Mouse (Mus musculus): ENCODE results near the gene Hspb9.

Hspb9 gene

DNA sequence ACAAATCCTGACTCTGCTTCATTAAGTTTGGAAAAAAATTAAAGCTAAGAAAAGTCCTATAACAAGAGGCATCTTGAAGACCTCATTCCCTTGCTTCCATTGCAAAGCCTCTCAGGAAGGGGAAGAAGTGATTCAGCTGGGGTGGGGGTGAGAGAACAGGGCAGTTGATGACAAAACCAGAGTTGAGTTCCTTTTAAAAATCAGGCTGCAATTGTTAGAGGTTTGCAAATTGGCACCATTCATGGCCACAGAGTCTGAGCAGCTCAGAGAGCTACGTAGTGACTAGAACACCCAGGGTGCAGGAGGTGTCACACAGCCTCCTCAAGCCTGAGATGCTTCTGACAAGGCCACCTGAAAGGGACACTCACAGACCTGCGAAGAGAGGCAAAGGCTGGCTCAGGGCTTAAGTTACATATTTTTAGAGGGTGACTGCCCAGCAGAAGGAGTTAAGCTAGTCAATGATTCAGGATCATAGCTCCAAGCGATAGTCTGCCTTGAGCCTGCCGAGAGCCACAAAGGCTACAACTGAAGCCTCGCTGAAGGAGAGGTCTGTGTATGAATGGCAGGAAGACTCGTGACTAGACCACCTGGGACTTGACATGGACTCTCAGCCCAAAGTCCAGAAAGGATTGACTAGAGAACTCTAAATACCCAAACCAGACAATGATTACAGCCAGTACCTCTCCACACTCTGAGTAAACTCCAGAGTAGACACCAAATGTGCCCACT, 17.0 kb downstream of the Hspb9 start:
- DNase-seq (ENCODE audit: low spot score in 2 of 2) = no peak

DNA sequence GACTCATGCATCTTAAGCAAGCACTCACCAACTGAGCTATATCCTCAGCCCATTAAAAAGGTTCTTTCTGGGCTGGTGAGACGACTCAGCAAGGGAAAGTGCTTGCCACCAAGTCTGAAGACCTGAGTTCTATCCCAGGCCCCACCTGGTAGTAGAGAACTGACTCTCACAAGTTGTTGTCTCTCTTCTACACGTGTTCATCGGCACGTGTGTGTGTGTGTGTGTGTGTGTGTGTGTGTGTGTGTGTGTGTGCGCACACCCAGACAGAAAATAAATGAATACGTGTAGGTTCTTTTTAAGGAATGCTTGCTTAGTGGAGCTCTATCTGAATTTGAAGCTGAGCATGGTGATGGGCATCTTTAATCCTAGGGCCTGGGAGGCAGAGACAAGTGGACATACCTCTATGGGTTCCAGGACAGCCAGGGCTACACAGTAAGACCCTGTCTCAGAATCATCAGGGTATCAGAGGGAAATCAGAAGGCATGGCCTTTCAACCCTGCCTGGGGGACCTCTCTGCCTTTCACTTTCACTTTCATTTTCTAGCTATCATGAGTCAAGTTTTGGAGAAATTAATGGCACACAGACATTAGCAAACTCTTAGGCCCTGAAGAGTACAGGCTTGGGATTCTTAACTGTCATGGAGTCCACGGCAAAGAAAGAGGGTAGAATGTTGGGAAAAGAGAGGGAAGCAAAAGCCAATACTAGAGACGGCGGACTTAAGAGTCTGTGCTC, 21.6 kb downstream of the Hspb9 start:
- DNase-seq (ENCODE audit: low spot score in 2 of 2) = no peak

DNA sequence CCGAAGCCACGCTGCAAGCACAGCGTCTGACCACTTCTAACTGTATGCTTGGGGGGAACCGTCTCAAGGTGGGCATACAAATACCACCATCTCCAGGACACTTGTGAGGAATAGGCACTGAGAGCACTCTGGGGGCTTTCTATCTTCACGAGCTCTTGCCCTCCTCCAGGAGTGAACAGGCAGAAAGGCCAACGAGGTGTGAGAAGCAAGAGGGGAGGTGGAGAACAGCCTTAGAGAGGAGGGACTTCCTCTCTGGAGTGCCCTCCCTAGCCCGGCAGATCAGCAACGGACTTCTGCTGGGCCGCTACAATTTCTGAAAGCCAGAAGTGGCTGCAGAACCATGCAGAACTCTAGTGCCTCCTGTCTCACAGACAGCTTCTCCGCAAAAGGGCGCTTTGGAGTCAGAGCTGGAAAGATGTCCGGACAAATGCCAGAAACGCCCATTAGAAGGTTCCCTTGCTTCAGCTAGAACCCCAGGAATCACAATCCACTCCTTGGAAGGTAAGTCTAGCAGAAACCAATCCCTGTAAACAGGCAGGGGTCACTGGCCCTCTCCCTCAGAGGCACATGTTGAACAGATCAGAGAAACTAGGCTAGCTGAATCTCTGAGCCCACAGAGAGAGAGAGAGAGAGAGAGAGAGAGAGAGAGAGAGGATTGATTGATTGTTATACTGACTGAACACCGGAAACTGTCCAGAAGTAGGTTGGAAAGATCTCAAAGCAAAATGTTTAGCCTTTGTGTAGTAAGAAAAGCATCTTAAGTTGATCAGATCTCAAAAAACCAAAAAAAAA, 22.5 kb downstream of the Hspb9 start:
- no peak for DNase-seq (ENCODE audit: low spot score in 2 of 2)

DNA sequence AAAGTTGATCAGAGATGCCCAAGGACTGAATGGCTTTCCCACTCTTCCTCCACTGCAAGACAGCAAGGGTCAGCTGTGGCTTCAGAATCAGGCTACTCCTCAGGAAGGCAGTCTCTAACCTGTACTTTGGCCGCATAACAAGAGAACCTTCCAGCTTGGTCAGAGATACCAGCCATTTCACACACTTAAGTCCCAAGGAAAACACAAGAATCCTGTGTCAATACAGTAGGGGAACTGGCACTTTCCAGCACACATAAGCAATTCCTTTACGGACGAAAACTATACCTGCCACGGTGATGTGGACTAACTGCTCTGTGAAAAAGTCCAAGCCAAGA, 23.1 kb downstream of the Hspb9 start:
- DNase-seq (ENCODE audit: low spot score in 2 of 2) = no peak

DNA sequence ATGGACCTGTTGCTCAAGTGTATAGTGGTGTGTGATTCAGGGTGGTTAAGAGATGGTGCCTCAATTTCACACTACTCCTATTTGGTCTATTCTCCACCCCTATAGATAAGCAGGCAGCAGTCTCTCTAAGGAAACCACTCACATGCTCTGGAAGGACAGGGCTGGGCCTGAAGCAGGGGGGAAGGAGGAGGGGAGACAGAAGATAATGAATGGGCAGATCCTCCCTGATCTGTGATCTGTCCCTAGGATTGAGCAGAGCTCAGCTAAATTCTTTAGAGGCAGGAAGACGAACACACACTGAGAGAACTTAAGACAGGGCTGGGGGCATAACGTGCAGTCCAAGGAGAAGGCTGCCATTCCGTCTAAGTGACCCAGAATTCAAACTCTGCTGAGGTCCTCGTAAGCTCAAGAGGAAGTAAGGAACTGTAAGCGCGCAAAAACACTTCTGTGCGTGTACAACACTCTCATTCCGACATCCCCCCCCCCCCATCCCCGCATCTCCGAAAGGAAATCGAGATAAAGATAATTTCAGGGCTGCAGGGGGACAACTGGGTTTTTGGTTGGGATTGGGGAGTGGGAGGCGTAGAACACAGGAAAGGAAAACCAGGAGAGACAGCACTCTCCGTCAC, 23.6 kb downstream of the Hspb9 start:
- DNase-seq (ENCODE audit: low spot score in 2 of 2) = no peak

DNA sequence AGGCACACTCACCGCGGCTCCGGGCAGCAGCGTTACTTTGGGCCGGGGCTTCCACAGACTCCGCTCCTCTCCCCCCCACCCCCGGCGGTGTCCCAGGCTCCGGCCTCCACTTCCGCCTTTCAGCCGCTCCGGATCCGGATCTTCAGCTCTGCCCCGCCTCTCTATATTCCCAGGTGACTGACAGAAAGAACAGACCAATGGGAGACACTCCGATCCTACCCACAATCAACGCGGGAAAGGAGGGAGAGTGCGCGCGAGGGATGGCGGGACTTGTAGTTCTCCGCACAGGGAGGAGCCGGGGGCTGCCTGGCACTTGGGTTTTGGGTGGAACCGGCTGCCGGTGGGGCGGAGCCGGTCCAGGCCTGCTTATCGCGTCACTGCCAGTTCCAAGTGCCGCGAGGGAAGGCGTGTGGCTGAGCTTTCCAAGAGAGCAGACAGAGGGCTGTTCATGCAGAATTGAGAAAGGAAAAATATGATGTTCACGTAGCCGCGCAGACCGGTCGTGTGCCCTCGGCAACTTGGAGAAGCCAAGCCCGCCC, 24.5 kb downstream of the Hspb9 start, which contains the start of gene Rab5c:
TSS of gene Rab5c (minus strand) at position 150 of the 539 bp plus-strand sequence.
- DNase-seq (ENCODE audit: low spot score in 2 of 2) = peak; percentile 94 to 97

DNA sequence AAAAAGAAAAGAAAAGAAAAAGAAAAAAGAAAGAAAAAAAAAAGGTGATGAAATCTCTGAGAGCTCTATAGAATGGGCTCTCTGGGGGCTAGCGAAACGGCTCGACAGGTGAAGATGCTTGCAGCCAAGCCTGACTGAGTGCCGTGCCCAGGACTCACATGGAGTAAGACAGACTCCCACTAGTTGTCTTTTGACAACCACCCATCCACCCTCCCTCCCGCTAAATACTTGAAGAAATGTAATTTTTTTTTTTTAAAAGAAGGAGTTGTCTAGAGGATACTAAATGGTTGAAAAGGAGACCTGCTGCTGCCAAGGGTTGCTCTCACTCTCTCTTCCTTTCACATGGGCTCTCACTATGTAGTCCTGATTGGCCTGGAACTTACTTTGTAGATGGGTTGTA, 25.1 kb downstream of the Hspb9 start:
- no peak for DNase-seq (ENCODE audit: low spot score in 2 of 2)

DNA sequence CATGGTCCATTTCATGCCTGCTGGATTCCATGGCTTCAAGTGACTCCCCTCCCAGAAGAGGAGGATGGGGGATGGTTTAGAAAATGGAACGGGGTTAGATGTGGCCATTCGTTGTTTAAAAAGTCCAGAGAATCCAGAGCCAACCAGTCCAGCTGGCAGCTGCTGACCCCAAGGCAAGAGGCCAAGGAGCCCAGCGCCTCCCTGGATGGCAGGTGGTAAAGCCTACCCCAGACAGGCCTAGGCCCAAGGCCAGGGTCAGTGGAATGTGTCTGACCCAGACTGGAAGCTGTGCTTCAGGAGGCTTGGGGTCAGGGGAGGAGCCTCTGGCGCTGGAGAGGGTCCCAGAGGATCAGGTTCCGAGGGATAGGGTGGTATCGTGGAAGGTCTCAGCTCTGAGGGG, 27.7 kb downstream of the Hspb9 start:
- no peak for DNase-seq (ENCODE audit: low spot score in 2 of 2)

DNA sequence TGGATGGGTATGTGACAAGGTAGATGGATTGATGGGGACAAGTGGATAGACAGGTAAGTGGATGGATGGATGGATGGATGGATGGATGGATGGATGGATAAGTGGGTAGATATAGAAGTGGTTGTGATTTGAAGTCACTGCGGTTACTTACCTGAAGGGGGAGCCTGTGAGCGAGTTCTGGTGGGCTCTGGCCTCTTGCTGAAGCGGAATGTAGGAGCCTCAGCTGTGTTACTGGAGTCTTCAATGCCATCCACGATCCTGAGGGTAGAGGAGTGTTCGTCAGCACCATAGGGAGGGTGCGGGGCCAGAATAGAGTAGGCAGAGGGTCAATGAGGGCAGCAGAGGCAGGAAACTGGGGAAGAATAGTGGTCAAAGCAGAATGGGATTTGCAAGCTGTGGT, 31.4 kb downstream of the Hspb9 start:
- DNase-seq (ENCODE audit: low spot score in 2 of 2) = peak in 1 of 2 experiments; percentile 45

DNA sequence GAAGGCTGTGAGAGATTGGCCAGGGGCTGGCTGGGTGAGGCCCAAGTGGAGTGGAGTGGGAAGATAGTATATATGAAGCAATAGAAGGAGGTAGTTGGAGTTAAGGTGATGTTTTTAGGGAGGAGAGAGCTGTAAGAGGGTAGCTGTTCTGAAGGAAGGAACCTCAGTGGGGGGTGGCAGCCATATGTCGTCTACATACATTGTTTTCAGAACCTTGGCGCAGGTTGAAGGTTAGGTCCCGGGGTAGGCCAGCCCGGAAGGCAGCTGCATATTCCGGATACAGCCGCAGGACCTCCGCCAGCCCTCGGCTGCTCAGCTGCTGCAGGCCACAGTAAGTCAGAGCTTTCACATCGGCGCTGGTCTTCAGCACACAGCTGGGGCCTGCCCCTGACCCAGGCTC, 32.9 kb downstream of the Hspb9 start:
- DNase-seq (ENCODE audit: low spot score in 2 of 2) = no peak

DNA sequence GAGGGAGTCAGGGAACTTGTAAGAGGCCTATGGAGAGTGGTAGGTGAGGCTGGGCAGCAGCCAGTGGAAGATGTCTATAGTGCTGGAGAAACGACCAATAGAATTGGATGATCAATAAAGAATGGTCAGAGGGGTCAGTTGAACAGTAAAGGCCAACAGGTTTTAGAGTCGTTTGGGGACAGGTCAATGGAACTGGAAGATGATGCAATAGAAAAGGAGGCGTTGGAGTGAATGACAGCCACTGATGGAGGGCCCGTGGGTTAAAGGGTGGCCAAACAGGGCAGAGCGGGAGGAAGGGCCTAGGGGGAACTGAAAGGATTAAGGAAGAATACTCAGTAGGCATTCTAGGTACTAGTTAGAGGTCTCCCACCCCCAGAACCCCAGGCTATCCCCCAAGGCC, 33.5 kb downstream of the Hspb9 start:
- DNase-seq (ENCODE audit: low spot score in 2 of 2) = no peak

DNA sequence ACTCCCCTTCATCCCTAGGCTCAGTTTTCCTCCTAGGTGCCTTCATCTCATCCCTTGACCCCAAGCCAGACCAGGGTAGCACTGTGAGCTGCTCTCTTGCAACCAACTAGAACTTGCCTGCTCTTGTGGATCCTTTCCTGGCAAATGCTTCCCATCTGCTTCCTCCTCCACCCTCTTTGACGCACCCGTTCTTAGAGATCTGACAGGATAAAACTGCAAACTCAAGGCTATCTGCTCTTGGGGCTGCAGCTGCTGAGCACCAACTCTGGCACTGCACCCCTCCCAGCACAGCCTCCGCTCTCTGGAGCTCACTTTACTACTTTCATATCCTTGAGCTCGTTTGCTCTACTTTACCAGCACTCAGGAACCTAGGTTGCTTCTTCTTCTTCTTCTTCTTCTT, 35.0 kb downstream of the Hspb9 start:
- DNase-seq (ENCODE audit: low spot score in 2 of 2) = no peak

DNA sequence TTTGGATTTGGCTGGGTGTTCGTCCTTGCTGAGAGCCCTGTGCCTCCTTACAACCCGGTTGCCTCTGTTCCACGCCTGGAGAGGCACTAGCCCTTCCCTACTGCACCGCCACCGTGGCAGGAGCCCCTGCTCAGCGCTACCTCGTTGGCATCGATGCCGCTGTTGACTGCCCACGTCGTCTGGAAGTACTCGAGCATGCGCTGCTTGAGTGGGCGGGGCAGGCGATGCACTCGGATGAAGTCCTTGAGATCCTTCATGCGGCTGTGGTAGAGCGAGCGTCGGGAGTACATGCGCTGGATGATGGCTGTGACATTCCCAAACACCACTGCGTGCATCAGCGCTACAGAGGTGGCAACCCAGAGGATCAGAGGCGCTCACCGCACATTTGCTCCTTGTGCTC, 35.8 kb downstream of the Hspb9 start:
- DNase-seq (ENCODE audit: low spot score in 2 of 2) = no peak

DNA sequence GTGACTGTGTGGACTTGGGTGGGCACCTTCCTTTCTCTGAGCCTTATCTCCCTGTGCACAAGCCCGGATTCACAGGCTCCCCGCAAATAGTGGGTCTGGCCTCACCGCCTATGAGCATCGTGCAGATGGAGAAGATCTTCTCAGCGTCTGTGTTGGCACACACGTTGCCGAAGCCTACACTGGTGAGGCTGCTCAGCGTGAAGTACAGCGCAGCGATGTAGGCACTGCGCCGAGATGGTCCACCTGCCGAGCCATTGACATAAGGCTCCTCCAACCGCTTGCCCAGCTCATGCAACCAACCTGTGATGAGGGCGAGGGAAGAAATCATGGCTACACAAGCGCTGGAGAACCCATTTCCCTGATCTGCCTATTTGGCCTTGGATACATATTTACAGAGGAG, 36.5 kb downstream of the Hspb9 start:
- no peak for DNase-seq (ENCODE audit: low spot score in 2 of 2)

DNA sequence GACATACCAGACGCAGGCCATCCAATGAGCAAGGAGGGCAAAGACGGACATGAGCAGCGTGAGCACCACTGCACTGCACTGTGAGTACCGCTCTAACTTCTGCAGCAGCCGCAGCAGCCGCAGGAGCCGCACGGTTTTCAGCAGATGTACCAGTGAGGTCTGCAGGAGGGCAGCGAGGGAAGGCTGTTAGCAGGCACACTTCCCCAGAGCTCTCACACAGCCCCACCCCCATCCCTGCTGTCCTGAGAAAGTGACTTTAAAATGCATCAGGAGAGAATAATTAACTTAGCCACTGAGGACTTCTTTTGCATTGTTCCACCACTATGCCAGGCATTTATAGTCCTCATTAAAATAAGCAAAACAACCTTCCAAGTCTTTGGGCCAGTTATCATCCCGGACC, 38.6 kb downstream of the Hspb9 start:
- no peak for DNase-seq (ENCODE audit: low spot score in 2 of 2)

DNA sequence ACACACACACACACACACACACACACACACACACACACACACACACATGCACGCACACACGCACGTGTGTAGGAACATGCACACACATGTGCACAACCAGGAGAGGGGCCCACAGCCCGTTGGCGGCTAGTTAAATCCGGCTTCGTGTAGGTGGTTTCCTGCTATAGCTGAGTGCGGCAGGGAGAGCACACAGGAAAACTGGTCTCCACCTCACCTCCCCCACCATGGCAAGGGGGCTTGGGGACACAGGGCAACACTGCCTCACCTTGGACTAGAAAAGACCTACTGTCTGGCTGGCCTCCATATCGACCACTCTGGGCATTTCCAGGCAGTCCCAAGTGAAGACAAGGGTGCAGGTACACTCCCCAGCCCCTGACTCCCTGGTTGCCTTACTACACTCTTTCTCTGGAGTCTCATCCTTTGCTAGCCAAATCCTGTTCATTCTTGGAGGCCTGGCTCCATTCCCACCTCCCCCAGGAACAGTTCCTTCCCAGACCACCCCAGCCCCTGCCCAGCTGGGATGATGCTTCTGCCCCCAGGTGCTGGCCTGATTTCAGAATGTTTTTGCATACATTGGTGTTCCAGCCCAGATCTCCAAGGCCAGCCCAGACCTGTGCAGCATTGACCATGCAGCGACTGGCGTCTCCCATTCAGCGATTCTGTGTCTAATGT, 40.5 kb downstream of the Hspb9 start:
- peak in 1 of 2 experiments; percentile 49 for DNase-seq (ENCODE audit: low spot score in 2 of 2)

DNA sequence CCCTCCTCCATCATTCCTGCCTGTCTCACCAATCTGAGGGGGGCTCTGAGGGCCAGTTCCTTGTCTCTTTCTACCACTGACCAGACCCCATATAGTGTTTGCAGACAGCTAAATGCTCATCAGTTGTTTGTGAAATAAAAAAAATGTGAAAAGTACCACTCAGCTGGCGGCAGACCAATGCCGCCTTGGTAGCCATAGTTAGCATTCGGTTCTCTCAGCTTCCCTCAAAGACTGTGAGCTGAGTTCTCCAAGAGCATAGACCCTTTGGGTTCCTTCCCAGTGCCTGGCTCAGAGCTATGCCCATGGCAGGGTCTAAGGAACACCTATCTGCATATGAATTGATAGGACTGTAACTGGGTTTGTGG, 41.0 kb downstream of the Hspb9 start:
- DNase-seq (ENCODE audit: low spot score in 2 of 2) = peak in 1 of 2 experiments; percentile 42

DNA sequence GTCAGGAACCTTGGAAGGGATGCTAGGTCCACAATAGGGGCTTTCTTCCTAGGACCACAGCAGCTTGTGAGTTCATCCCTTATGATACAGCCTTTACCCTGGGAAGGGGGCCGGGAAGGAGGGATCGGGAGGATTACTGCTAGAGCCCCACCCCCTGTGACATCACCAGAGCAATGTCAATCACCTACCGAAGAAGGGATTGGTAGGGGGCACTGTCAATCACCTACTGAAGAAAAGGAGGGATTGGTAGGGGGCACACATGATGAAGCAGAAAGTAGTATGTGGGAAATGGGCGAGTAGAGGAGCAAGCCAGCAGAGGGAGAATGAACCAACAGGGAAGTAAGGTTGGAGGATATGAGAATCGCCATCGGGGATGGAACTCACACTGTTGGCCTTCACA, 42.8 kb downstream of the Hspb9 start:
- DNase-seq (ENCODE audit: low spot score in 2 of 2) = no peak

DNA sequence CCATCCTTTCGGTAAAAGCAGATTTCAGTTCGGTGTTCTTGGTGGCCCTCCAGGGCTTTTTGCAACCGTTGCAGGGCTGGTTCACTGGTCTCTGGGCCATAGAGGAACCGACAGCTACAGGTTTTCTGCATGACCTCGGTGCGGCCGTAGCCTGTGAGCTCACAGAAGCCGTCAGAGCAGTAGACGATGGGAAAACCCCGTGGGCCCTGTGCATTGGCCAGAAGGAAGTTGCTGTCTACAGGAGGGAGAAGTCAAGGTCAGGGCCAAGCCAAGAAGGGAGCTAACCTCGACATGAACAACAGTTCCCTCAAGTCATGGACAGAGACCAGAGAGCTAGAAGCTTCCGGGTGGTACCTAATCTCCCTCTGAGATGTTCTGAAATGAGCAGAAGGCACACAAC, 43.9 kb downstream of the Hspb9 start:
- DNase-seq (ENCODE audit: low spot score in 2 of 2) = no peak

DNA sequence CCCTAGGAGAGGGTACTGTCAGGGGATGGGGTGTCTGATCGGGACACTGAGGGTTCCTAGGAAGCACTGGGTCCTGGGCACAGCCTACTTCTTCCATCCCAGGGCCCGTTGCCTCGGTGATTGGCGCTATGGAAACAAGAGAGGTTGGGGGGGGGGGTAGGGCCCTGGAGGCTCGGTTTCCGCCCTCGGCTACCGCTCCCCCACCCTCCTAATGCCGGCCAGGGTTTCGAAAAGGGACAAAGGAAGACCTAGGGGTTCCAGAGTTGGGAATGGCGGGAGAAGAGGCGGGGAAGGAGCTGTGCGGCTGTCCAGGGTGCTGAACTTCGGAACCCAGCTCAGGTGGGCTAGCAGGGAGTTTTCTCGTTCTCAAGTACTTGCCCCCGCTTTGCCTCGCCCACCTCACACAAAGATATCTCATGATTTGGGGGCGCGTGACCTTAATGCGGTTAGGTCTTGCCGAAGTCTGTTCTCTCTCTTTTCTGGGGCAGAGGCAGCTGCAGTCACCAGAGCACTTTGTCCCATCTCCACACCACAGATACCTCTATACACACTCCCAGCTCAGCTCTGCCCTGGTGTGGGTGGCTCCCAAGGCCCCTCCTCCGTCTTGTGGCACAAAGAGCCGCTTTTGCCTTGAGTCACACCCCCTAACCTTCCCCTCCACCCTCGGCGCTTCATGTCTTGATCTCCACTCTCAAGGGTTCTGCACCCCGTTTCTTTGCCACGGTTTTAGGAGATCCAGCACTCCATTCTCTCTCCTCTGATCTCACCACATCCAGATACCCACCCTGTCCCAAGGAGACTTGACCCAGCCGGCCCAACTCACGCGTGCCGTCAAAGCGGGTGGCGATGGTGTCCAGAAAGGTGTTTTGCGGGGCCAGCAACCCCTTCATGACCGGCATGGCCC, 45.3 kb downstream of the Hspb9 start:
- no peak for DNase-seq (ENCODE audit: low spot score in 2 of 2)
